Mouse (Mus musculus) left cerebral cortex, postnatal 25 days (tissue): ENCODE data around the gene Gsc. TPM values are rescaled to one million over a fixed set of nuclear protein-coding genes. Genes with fewer than 3 reads are reported as not detected.

Source experiments
- DNase-seq, 2 experiments: peaks; one replicate each; pipeline ENCODE4 v3.0.0; 2022; ENCODE audit warnings: low spot score in 2 of 2, mixed read lengths in 1 of 2
- intact Hi-C: fragments of 180-260 bp; cut with DNase I; formaldehyde crosslinking; loops from one replicate; pipeline ENCODE4 v1.15.1; 2025
- total RNA-seq, 2 experiments: library from RNA; stranded (reverse); gene quantifications; 2 replicates each; pipeline ENCODE4 v1.2.3; 2021

Gsc gene
- total RNA-seq, result not detected

GRCm38 (mm10) chr12:104472601-104473424 is at the start of gene Gsc:
Gsc (minus strand) TSS chr12:104473330.
- intact Hi-C loops, result no loop called here
- peak in 1 of 2 experiments; percentile 9 for DNase-seq

GRCm38 (mm10) chr12:104519721-104520120 is 46.6 kb upstream of the Gsc start:
- no peak for DNase-seq
- intact Hi-C loops, result no loop called here

- DNase-seq, result no peak
- intact Hi-C loops, result no loop called here
Measured at GRCm38 (mm10) chr12:104507911-104508310, 34.8 kb upstream of the Gsc start.

- no peak for DNase-seq
- intact Hi-C loops, result loop anchor here (2.0 kb wide), 1 partner anchor 61 kb away; no protein-coding TSS in a partner anchor
Measured at GRCm38 (mm10) chr12:104492009-104492408, 18.9 kb upstream of the Gsc start.

GRCm38 (mm10) chr12:104486205-104486604 is 13.1 kb upstream of the Gsc start:
- intact Hi-C loops, result no loop called here

GRCm38 (mm10) chr12:104485161-104485560 is 12.0 kb upstream of the Gsc start:
- intact Hi-C loops, result no loop called here
- no peak for DNase-seq

More at GRCm38 (mm10) chr12:104486205-104486604, 13.1 kb upstream of the Gsc start:
- no peak for DNase-seq

GRCm38 (mm10) chr12:104481007-104481406 is 7.9 kb upstream of the Gsc start:
- intact Hi-C loops, result no loop called here
- no peak for DNase-seq

GRCm38 (mm10) chr12:104478193-104478592 is 5.1 kb upstream of the Gsc start:
- no peak for DNase-seq
- intact Hi-C loops, result no loop called here

- DNase-seq, result no peak
- intact Hi-C loops, result no loop called here
Measured at GRCm38 (mm10) chr12:104477501-104477900, 4.4 kb upstream of the Gsc start.

- intact Hi-C loops, result no loop called here
- no peak for DNase-seq
Measured at GRCm38 (mm10) chr12:104477066-104477465, 3.9 kb upstream of the Gsc start.

GRCm38 (mm10) chr12:104475946-104476345 is 2.8 kb upstream of the Gsc start:
- no peak for DNase-seq
- intact Hi-C loops, result no loop called here

- DNase-seq, result no peak
- intact Hi-C loops, result no loop called here
Measured at GRCm38 (mm10) chr12:104474881-104475740, 2.0 kb upstream of the Gsc start.

GRCm38 (mm10) chr12:104474191-104474871 is 1.2 kb upstream of the Gsc start:
- intact Hi-C loops, result no loop called here
- DNase-seq, result peak in 1 of 2 experiments; percentile 21

- intact Hi-C loops, result no loop called here
- DNase-seq, result no peak
Measured at GRCm38 (mm10) chr12:104473492-104473891, 362 bp upstream of the Gsc start.

- intact Hi-C loops, result no loop called here
Measured at GRCm38 (mm10) chr12:104472218-104472525, 958 bp downstream of the Gsc start.

GRCm38 (mm10) chr12:104471351-104472217 is 1.5 kb downstream of the Gsc start:
- no peak for DNase-seq
- intact Hi-C loops, result no loop called here

More at GRCm38 (mm10) chr12:104472218-104472525, 958 bp downstream of the Gsc start:
- DNase-seq, result peak in 1 of 2 experiments; percentile 23

GRCm38 (mm10) chr12:104470646-104471045 is 2.5 kb downstream of the Gsc start:
- DNase-seq, result no peak
- intact Hi-C loops, result no loop called here

- no peak for DNase-seq
- intact Hi-C loops, result no loop called here
Measured at GRCm38 (mm10) chr12:104468783-104469182, 4.3 kb downstream of the Gsc start.

- no peak for DNase-seq
- intact Hi-C loops, result no loop called here
Measured at GRCm38 (mm10) chr12:104467372-104467771, 5.8 kb downstream of the Gsc start.
